Mouse (Mus musculus) layer of hippocampus, postnatal 14 days (tissue): ENCODE results near the gene Ppp1ca. TPM values are rescaled to one million over a fixed set of nuclear protein-coding genes. Genes with fewer than 3 reads are reported as not detected.

Source experiments
- DNase-seq, 2 experiments: peaks; one replicate each; pipeline ENCODE4 v3.0.0; 2021 to 2022; ENCODE audit warnings: low spot score in 2 of 2, mixed read lengths in 1 of 2
- total RNA-seq, 2 experiments: library from RNA; stranded (reverse); gene quantifications; 2 replicates each; pipeline ENCODE4 v1.2.3; 2021

Ppp1ca gene
- total RNA-seq, 2 experiments from 2014 or later, result 281 TPM

DNA sequence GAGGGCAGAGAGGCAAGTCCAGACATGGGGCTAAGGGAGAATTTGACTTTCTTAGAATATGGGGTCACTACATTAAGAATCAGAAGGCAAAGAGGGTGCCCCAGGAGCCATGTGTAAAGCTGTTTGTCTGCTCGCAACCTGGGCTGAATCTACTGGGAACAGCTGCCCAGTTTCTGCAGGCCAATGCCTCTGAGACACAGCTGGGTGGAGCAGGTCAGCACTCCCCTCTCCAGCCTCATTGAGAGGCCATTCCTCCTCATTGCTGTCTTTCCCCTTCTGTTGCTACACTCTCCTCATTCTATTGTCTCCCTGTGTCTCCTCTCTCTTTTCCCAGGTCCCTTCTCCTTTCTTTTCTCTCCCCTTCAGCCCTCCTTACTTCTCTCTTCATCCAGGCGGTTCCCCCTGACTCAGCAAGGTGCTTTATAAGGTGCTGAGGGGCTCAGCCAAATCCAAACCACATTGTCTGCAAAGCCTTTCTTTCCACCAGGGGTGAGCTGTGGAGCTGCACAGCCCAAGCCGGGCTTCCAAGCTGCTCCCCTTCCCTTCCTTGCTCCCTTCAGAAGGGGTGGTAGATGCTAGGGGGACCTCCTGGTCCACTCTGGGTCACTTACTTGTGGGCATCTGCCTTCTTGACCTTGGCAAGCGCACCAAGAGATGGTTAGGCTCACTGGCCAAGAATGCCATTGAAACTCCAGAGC, 20.2 kb downstream of the Ppp1ca start:
- DNase-seq, result no peak

DNA sequence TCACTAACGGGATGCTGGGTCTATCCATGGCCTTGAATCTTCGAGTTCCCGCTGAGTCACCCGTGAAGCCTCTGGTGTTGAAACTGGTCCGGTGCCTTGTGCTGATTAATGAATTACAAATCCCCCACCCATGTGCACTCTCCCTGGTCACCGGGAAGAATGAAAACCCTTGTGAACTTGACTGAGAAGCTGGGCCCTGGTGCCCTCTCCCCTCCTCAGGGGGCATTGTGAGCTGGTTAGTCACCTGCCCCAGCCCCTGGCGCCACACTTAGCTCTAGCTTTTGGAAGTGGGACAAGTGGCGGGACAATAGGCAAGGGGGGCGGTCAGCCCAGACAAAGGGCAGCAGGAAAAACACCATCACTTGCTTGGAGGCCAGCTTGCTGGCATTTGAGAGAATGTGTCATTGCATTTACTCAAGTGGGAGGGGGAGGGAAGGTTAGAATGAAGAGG, 21.7 kb downstream of the Ppp1ca start:
- DNase-seq, result no peak

DNA sequence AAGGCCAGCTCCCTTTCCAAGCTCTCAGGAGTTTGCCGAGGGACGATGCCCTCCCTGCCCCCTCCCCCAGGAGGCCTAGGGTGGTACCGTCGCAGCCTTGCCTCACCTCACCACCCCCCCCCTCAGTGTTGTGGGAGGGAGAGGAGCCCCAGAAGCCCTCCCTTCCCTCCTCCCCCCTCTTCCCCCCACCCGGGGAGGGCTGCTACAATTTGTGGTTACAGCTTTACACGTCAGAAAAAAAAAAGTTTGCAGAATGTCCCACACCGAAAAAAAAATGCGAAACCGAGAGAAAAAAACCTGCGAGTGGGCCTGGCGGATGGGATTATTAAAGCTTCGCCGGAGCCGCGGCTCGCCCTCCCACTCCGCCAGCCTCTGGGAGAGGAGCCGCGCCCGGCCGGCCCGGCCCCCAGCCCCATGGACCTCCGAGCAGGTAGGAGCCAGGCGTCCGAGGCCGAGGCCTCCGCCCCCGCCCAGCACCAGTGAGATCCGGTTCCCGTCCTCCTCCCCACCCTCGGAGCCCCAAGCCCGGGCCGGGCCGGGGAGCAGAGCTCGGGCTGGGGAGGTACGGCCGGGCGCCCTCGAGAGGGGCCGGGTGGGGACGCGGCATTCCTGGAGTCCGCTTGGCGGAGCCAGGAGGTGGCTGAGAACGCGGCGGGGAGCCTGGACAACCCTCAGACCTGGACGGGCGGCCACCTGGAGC, 22.4 kb downstream of the Ppp1ca start, which contains the start of the genes Clcf1 and AC109138.7:
TSS of gene Clcf1 (plus strand) at position 168 of the 700 bp plus-strand sequence.
TSS of gene AC109138.7 (plus strand) at position 287 of the 700 bp plus-strand sequence.
- DNase-seq, result no peak

DNA sequence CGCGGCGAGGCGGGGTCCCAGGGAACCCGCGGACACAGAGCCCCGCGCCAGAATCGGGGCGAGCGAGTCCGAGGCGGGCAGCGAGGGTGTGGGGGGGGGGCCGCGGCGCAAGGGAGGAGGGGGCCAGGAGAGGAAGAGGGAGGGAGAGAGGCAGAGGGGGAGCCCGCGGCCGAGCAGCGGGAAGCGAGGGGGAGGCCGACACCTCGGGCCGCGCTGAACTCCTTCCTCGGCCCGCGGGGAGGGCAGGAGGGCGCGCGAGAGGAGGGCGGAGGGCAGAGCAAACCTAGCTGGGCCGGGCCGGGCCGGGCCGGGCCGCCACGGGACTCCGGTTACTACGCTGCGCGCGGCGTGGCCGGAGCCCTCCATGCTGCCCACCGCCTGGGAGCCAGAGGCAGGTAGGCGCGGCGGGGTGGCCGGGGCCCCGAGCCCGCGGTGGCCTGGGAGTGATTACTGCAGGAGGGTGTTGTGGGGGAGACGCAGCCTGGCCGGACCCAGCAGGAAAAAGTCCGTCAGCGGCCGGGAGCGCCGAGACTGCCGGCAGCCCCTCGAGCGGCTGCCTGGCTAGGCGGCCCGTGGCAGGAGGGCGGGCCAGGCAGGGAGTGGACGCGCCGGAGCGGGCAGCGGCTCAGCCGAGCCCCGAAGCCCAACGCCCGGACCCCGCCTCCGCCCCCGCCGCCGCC, 23.0 kb downstream of the Ppp1ca start:
- no peak for DNase-seq

DNA sequence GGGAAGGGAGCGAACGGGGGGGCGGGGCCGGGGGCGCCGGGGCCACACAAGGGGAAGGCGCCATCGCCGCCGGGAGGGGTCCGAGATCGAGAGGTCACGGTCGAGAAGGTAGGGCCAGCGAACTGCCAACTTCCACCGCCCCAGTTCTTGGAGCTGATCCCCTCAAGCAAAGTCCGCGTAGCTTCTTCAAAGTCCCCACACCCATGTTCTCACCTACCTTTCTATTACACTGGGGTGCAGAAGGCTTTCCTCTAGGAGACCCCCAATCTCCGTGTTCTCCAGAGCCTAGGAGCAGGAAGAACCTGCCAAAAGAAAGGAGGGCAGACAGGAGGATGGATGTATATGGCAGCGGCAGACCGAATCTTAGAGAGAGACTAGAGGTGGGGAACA, 23.6 kb downstream of the Ppp1ca start:
- no peak for DNase-seq

DNA sequence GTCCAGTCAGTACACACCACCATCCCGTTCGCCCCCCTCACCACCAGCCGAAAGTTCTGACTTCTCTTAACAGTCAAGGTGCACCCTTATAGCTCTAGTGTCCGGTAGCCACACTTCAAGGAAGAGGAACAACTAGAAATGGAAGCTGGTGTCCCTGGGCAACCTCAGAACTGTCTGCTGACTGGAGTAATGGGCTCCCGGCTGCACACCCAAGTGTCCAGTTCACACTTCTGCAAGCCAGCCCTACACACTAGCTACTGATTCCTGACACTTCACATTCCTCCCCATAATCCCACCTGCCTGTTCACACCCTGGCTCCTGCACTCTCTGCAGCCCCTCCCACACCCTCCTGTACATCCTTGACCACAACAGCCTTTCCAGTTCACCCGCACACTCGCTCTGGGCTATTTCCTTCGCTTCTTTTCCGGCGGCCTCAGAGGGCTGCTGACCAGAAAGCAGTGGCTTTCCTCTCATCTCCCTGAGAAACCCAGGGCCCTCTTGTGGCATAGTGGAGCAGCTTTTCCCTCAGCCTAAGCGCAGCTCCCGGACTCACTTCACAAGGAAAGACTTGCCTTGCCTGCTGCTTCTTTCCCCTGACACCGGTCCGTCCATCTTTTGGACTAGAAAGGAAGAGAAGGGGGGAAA, 24.3 kb downstream of the Ppp1ca start:
- DNase-seq, result no peak

DNA sequence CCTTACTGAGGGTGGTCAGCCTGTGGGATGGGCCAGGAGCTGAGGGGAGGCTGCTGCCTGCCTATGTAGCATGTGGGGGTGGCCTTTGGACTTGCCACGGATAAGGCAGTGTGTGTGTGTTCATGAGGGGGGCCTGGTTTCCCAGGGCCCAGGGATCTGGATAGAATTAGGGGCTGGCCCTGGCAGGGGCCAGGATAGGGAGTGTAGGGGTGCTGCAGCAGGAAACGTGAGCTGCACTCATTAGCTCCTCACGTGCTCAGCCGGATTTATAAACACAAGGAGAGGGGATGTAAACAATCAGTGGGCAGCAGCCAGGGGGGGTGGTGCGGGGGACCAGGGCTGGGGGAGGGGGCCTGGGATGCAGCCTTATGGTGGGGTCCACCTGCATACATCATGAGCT, 25.3 kb downstream of the Ppp1ca start:
- DNase-seq, result no peak

DNA sequence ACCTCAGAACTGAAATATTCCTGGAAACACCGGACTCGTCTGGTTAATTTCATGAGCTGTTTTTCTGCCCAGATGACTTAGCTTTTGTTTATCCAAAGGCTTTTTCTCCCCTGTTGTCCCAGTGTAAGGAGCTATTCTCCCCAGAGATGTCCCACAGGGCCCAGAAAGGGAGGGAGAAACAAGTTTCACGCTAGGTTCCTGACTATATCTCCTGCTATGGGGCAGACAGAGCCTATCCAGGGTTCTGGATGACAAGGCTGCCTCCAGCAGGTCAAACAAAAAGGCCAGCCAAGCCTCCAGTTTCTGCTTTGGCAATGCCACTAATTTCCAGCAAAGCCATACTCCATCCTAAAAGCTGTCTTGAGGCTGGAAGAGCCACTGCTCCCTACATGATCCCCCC, 26.0 kb downstream of the Ppp1ca start:
- no peak for DNase-seq

DNA sequence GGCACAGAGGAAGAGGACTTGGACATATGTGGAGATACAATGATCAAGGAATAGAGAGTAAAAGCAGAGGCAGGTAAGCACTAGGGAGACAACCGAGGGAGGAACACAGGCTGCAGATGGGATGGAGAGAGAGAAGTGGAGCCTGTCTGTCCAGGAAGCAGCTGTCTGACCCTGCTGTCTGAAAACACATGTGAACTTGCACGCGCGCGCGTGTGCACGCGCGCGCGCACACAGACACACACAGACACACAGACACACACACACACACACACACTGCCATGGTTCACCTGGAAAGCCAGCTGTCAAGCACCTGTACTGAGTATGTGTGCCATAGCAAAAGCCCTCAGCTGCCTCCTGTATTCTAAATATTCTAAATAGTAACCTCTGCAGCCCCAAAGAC, 26.4 kb downstream of the Ppp1ca start:
- no peak for DNase-seq

DNA sequence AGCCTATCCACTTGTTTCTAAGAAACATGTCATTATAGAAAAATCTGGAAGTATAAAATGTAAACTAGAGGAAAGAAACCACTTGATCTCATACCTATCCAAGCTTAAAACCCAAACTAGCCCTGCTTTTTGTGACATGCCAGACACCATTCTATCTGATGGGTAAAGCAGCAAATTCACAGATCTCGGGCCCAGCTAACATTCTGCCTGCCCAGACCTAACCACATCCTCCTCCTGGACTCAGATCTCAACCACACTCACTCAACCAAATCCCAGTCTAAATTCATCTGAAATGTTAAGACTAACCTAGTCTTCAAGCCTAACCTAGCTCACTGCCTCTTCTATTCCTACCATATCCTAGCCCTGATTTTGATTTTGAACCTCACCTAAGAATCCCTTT, 26.9 kb downstream of the Ppp1ca start:
- DNase-seq, result no peak

DNA sequence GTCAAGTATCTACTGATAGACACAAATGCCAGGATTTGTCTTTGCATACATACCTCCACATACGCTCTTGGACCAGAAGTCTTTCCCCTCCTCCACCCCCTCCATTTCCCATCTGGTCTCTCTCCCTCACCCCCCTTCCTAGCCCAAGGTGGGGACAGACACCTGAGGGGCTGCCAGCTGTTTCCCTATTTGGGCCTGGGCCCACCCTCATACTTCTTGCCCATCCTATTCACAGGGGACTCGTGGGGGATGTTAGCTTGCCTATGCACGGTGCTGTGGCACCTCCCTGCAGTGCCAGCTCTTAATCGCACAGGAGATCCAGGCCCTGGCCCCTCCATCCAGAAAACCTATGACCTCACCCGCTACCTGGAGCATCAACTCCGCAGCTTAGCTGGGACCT, 28.1 kb downstream of the Ppp1ca start:
- no peak for DNase-seq

DNA sequence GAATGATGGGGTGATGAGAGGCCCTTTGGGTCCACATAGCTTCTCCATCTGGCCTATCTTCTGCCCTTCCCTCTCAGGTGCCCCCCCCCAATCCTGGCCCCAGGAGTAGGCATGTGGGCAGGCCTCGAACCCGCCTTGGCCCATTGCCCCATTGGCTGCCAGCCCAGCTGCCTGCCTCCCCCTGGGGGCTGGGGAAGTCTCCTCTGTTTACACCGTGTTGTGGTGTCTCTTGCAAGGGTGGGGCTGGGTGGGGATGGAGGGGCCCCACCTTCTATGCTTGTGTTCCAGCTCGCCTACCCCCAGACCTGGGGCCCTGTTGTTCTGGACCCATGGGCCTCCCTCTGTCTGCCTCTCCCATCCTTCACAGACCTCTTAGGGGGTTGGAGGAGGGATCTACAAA, 28.6 kb downstream of the Ppp1ca start:
- DNase-seq, result no peak

DNA sequence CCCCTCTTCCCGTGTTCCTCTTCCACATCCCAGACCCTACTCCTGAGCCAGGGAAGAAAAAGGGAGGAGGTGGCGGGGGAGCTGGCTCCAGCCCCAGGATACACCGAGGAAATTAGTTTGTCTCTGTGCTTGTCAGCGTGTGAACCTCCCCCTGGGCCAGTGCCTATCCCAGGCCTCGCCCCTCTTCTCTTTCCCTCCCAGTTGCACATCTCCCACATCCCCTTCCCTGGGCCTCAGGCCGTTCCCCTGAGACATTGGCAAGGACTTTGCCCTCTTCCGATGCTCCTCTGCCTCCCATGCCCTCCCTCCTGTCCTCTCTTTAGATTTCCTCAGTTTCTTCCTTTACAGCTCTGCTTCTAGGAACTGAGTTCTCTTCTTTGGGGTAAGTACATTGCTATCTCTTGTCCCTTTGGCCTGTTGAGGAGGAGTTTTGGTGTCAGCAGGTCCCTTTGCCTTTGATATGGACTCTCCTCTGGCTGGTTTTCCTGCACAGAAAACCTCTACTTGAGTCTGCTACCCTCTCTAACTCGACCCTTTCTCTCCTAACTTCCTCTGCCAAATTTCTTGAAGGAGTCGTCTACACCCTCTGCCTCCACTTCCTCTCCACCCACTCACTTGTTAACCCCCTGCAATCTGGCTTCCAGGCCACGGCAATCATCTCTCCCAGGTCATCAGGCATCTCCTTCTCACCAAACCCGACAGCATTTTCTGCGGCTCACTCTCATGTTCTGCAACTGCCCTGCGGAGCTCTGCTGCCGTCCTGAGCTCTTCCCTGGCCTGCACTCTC, 29.3 kb downstream of the Ppp1ca start:
- DNase-seq, result no peak

DNA sequence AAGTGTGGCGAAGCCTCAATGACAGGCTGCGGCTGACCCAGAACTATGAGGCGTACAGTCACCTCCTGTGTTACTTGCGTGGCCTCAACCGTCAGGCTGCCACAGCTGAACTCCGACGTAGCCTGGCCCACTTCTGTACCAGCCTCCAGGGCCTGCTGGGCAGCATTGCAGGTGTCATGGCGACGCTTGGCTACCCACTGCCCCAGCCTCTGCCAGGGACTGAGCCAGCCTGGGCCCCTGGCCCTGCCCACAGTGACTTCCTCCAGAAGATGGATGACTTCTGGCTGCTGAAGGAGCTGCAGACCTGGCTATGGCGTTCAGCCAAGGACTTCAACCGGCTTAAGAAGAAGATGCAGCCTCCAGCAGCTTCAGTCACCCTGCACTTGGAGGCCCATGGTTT, 30.3 kb downstream of the Ppp1ca start:
- DNase-seq, result no peak

DNA sequence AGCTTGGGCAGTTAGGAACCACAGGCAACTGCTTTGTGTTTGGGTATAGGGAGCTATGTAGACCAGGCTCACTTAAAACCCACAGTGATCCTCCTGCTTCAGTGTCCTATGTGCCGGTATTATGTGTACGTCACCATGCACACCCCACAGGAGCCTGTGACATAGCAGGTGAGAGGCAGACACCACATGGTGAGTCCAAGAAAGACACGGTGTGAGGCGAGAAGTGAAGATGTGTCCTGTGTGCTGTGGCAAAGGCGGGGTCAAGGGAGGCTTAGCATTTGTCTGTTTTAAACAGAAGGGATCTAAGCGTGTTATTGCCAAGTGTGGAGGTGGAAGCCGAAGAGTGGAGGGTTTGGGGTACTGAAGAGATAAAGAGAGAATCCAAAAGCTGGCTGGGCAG, 34.9 kb downstream of the Ppp1ca start:
- no peak for DNase-seq

DNA sequence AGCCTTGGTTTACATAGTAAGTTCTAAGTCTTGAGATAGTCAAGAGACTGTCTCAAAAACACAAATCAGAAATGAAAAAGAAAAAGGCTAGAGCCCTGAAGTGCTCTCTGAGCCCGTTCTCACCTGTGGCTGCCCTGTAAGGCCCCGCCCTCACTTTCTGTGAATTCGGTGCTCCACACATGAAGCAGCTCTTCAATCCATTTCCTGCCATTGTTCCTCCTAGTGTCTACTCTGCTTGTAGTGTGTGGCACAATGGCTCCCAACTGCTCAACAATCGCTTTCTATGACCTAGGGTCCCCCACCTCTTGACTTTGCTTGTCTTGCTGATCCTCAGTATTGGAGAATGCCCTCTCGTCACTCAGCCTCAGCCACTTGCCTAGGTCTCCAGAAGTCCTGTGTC, 35.6 kb downstream of the Ppp1ca start:
- no peak for DNase-seq

DNA sequence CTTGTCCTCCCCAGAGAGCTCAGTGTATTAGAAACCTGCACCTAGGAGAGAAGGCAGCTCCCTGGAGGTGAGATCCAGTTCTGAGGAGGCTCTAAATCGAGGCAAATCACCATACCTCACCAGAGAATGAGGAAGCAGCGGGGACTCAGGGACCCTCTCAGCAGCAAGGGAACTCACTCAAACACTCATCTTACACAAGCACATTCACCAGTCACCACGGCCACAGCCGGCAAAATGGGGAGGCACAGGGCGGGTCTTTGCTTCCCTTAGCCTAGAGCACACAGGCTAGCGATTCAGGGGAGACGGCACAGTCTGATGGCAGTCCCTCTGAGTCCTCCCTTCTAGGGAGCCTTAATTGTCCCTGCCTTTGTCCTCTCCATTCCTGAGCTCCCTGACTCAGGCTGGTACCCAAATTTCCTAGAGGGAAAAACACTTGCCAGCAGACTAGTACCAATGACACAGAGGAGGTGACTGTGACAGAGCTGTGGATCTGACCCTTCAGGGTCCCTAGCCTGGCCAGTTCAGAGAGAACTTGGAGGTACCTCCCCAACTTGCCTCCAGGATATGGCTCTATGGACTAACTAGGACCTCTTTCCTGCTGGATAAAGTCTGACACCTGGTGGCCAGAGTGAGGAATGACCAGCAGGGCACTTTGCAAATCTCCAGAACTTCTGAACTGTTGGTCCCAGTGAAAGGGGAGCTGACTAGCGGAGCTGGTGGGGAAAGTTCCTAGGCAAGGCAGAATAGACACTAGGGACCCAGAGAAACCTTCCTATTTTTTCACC, 36.2 kb downstream of the Ppp1ca start:
- peak; percentile 75 to 87 for DNase-seq

DNA sequence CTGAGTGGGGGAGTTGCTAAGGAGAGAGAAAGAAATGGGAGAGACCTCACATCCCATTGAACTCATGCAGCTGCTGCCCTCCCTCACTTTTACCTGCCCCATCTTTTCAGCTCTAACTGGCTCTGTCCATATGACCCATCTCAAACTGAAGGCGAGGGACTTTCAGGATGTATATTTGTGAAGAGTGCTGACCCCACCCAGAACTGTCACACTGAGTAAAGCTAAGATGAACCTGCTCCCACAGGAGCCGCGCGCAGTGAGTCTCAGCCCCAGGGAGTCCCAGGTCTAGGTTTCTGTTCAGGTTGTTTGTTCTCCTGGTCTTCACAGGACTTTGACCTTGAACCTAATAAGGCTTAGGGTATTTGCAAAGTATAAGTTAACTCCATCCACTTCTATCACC, 37.0 kb downstream of the Ppp1ca start:
- no peak for DNase-seq

DNA sequence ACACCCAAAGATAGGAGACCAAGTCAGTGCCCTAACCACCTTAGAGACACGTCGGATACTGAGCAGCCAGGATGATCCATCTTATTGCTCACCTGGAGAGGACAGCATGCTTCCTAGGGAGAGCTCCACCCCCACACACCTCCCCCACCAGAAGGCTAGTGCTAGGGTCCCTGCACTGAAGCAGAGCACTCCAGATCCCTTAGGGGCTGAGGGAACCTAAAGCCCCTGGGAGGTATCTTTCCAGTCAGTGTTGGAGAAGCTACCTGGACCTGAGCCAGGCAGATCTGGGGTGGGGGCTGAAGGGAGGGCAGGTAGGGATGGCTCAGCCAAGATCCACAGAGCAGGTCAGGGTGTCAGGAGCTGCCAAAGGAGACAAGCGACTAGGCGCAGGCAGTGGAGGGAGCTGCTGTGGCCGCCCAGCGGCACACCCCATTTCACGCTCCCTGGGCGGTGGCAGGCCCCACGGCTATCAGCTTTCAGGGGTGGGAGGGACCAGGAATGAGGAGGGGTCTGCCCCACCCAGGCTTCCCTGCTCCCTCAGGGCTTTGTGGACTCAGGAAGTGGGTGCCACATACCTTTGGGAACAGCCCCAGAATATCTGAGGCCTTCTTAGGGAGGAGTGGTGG, 37.7 kb downstream of the Ppp1ca start:
- DNase-seq, result no peak

DNA sequence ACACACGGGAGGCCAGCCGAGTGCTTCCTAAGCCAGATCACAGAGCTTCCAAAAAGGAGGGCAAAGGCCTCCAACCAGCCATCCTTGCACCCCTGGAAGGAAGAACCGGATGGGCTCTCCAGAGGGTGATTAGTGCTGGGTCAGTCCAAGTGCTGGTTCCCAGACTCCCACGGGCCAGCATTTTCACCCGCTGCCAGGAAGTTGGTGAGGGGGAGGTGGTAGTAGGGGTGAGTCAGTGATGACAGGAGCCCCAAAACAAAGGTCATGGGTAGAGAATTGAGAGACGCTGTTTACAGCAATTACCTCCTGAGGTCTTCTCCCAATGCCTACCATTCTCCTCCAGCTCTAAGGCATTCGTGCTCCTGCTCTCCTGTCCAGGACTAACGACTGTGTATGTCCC, 38.5 kb downstream of the Ppp1ca start:
- DNase-seq, result no peak
